Comparison of ENCODE assay signal across 14 mouse cellular contexts in the genomic region with DNA sequence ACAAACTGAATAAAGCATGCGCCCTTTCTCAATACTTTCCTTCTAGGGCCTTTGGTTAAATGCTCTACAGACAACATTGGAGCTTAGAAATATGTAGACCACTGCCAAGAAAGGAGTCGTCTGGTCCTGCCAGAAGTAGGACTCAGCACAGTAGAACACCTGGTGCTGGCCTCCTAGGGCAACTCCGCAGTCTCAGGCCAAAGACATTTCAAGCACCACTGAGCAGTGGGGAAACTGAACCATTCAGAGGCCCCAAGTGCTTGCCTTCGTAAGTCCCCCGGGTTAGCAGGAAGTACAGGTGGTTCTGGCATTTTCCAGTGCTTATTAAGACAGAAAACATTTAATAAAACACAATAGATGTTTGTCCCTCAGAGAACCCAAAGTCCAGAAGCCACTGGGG. TPM values are rescaled to one million over a fixed set of nuclear protein-coding genes. Genes with fewer than 3 reads are reported as not detected.
A peak's percentile ranks its signal among the peaks of the same experiment; 100 is the strongest.
DNase-seq lines count a peak whose midpoint lies in the region; ATAC-seq and TF ChIP-seq lines count a peak whose summit lies in the region.
"Had no signal": no experiment of that assay in that cellular context is flagged by ENCODE, and none has a peak within 500 bp of the region (broad histone marks: within the 10 kb centered on the region; RNA-seq: fewer than 3 reads in every experiment).

No protein-coding gene starts in this region.

- no peak for TF ChIP-seq CTCF in midbrain, postnatal 0 days (IDR thresholded peaks at IDR 0.05)

- H3K4me3 ChIP-seq in kidney, embryonic 16.5 days (ENCODE audit: low read length) = no peak overlapping the region
- H3K4me3 ChIP-seq in midbrain, embryonic 13.5 days (replicated peaks) = no peak overlapping the region
- no peak overlapping the region for H3K4me3 ChIP-seq in midbrain, postnatal 0 days (ENCODE audit: low read depth, low read length)
- H3K4me3 ChIP-seq in intestine, embryonic 16.5 days (ENCODE audit: low read length) = no peak overlapping the region
- H3K4me3 ChIP-seq in stomach, embryonic 16.5 days (replicated peaks; ENCODE audit: low read length) = no peak overlapping the region
- H3K4me3 ChIP-seq: embryonic facial prominence, embryonic 12.5 days; heart, adult 2 months; midbrain, embryonic 12.5 days; neural tube, embryonic 12.5 days had no signal

- DNase-seq in kidney, adult 11 months = no peak
- DNase-seq in midbrain, postnatal 0 days (ENCODE audit: low spot score) = no peak
- no peak for DNase-seq in embryo, embryonic 9.5 days (ENCODE audit: extremely low spot score)

- peak; percentile 39; the same call in 1 of the 2 replicates for ATAC-seq in kidney, embryonic 16.5 days (ENCODE audit: low FRiP score, low TSS enrichment)
- 0 out of 2 replicates have a peak, but pooled peaks have one; percentile 29 for ATAC-seq in midbrain, embryonic 13.5 days
- no peak for ATAC-seq in midbrain, postnatal 0 days (ENCODE audit: low FRiP score)
- ATAC-seq in intestine, embryonic 16.5 days = peak; percentile 49
- peak; percentile 61; the same call in 1 of the 2 replicates for ATAC-seq in stomach, embryonic 16.5 days (ENCODE audit: insufficient read depth, low FRiP score)
- ATAC-seq in megakaryocyte progenitor cell, adult 5-6 weeks (replicated peaks; ENCODE audit: poor library complexity) = no peak

- no peaks in the 10 kb centered on the region for H3K9me3 ChIP-seq in kidney, embryonic 16.5 days (ENCODE audit: low read length)
- no peaks in the 10 kb centered on the region for H3K9me3 ChIP-seq in midbrain, embryonic 13.5 days
- no peaks in the 10 kb centered on the region for H3K9me3 ChIP-seq in midbrain, postnatal 0 days (ENCODE audit: low read length)
- H3K9me3 ChIP-seq in intestine, embryonic 16.5 days (ENCODE audit: control insufficient read depth, low read length) = no peaks in the 10 kb centered on the region
- H3K9me3 ChIP-seq in stomach, embryonic 16.5 days (replicated peaks; ENCODE audit: control insufficient read depth, low read length) = no peaks in the 10 kb centered on the region
- H3K9me3 ChIP-seq: embryonic facial prominence, embryonic 12.5 days; midbrain, embryonic 12.5 days; neural tube, embryonic 12.5 days had no signal

- 0 out of 2 replicates have a peak overlapping the region, but pooled peaks have one; percentile 29 for H3K27ac ChIP-seq in kidney, embryonic 16.5 days (ENCODE audit: low read length)
- no peak overlapping the region for H3K27ac ChIP-seq in midbrain, embryonic 13.5 days
- H3K27ac ChIP-seq in midbrain, postnatal 0 days (ENCODE audit: low read depth, low read length) = no peak overlapping the region
- 0 out of 2 replicates have a peak overlapping the region, but pooled peaks have one; percentile 7 for H3K27ac ChIP-seq in intestine, embryonic 16.5 days (ENCODE audit: low read length)
- peak overlapping the region; percentile 19; the same call in 1 of the 2 replicates for H3K27ac ChIP-seq in stomach, embryonic 16.5 days (ENCODE audit: low read length)
- H3K27ac ChIP-seq: embryonic facial prominence, embryonic 12.5 days; heart, adult 2 months; hindbrain, embryonic 14.5 days; midbrain, embryonic 12.5 days; neural tube, embryonic 12.5 days had no signal

- H3K4me1 ChIP-seq in kidney, embryonic 16.5 days (ENCODE audit: insufficient read depth, low read length) = peaks cover 13% of the 10 kb centered on the region
- no peaks in the 10 kb centered on the region for H3K4me1 ChIP-seq in midbrain, embryonic 13.5 days (replicated peaks)
- no peaks in the 10 kb centered on the region for H3K4me1 ChIP-seq in midbrain, postnatal 0 days (ENCODE audit: insufficient read depth, low read length)
- no peaks in the 10 kb centered on the region for H3K4me1 ChIP-seq in intestine, embryonic 16.5 days (ENCODE audit: control insufficient read depth, insufficient read depth, low read length)
- no peaks in the 10 kb centered on the region for H3K4me1 ChIP-seq in stomach, embryonic 16.5 days (ENCODE audit: control insufficient read depth, insufficient read depth, low read length)
- H3K4me1 ChIP-seq: embryonic facial prominence, embryonic 12.5 days; midbrain, embryonic 12.5 days; neural tube, embryonic 12.5 days had no signal

- H3K27me3 ChIP-seq in kidney, embryonic 16.5 days (ENCODE audit: insufficient read depth, low read length) = no peaks in the 10 kb centered on the region
- H3K27me3 ChIP-seq in midbrain, embryonic 13.5 days = no peaks in the 10 kb centered on the region
- no peaks in the 10 kb centered on the region for H3K27me3 ChIP-seq in midbrain, postnatal 0 days (ENCODE audit: insufficient read depth, low read length)
- no peaks in the 10 kb centered on the region for H3K27me3 ChIP-seq in intestine, embryonic 16.5 days (replicated peaks; ENCODE audit: control insufficient read depth, insufficient read depth, low read length)
- no peaks in the 10 kb centered on the region for H3K27me3 ChIP-seq in stomach, embryonic 16.5 days (ENCODE audit: control insufficient read depth, insufficient read depth, low read length)
- H3K27me3 ChIP-seq: embryonic facial prominence, embryonic 12.5 days; neural tube, embryonic 12.5 days had no signal

- no peak overlapping the region for H3K9ac ChIP-seq in kidney, embryonic 16.5 days (replicated peaks; ENCODE audit: low read length)
- no peak overlapping the region for H3K9ac ChIP-seq in midbrain, embryonic 13.5 days (replicated peaks)
- no peak overlapping the region for H3K9ac ChIP-seq in midbrain, postnatal 0 days (replicated peaks; ENCODE audit: low read length, poor library complexity, severe bottlenecking)
- H3K9ac ChIP-seq in intestine, embryonic 16.5 days (ENCODE audit: low read depth, low read length) = no peak overlapping the region
- no peak overlapping the region for H3K9ac ChIP-seq in stomach, embryonic 16.5 days (ENCODE audit: low read length)
- H3K9ac ChIP-seq: embryonic facial prominence, embryonic 12.5 days; forebrain, postnatal 0 days; hindbrain, embryonic 14.5 days; midbrain, embryonic 12.5 days; neural tube, embryonic 12.5 days had no signal

- H3K4me2 ChIP-seq in kidney, embryonic 16.5 days (replicated peaks; ENCODE audit: low read depth, low read length) = no peak overlapping the region
- H3K4me2 ChIP-seq in midbrain, embryonic 13.5 days (replicated peaks) = no peak overlapping the region
- H3K4me2 ChIP-seq in midbrain, postnatal 0 days (ENCODE audit: low read depth, low read length, poor library complexity, severe bottlenecking) = no peak overlapping the region
- H3K4me2 ChIP-seq in intestine, embryonic 16.5 days (ENCODE audit: low read depth, low read length) = no peak overlapping the region
- no peak overlapping the region for H3K4me2 ChIP-seq in stomach, embryonic 16.5 days (ENCODE audit: low read depth, low read length)
- H3K4me2 ChIP-seq: embryonic facial prominence, embryonic 12.5 days; hindbrain, embryonic 14.5 days; midbrain, embryonic 12.5 days; neural tube, embryonic 12.5 days had no signal

- WGBS in kidney, embryonic 16.5 days = 54% methylated on average over 5 of the region's 5 CpGs
- 90% methylated on average over 5 of the region's 5 CpGs for WGBS in midbrain, embryonic 13.5 days
- WGBS in midbrain, postnatal 0 days = 88% methylated on average over 5 of the region's 5 CpGs
- 74% methylated on average over 5 of the region's 5 CpGs for WGBS in intestine, embryonic 16.5 days
- 75% methylated on average over 5 of the region's 5 CpGs for WGBS in stomach, embryonic 16.5 days

- H3K36me3 ChIP-seq in kidney, embryonic 16.5 days (ENCODE audit: insufficient read depth, low read length) = no peaks in the 10 kb centered on the region
- no peaks in the 10 kb centered on the region for H3K36me3 ChIP-seq in midbrain, embryonic 13.5 days
- no peaks in the 10 kb centered on the region for H3K36me3 ChIP-seq in midbrain, postnatal 0 days (ENCODE audit: insufficient read depth, low read length)
- no peaks in the 10 kb centered on the region for H3K36me3 ChIP-seq in intestine, embryonic 16.5 days (ENCODE audit: control insufficient read depth, insufficient read depth, low read length)
- no peaks in the 10 kb centered on the region for H3K36me3 ChIP-seq in stomach, embryonic 16.5 days (ENCODE audit: control insufficient read depth, insufficient read depth, low read length)
- H3K36me3 ChIP-seq: embryonic facial prominence, embryonic 12.5 days; midbrain, embryonic 12.5 days; neural tube, embryonic 12.5 days had no signal

RNA-seq across cellular contexts. Expression of gene Pole4, which starts 9.7 kb away (rescaled TPM):
- polyA plus RNA-seq in kidney, embryonic 16.5 days (2015; fragmentation: Nextera tagmentation; extraction: Ambion mirVana) = 103 TPM in 2 replicates
- 84.0 and 87.2 TPM in 2 replicates for polyA plus RNA-seq in midbrain, embryonic 13.5 days (2015; fragmentation: Nextera tagmentation; extraction: Ambion mirVana)
- 68.2 and 90.0 TPM in 2 replicates for total RNA-seq in midbrain, postnatal 0 days (2014; rRNA removed)
- polyA plus RNA-seq in midbrain, postnatal 0 days (2015; fragmentation: Nextera tagmentation; extraction: Ambion mirVana) = 134 and 145 TPM in 2 replicates
- polyA plus RNA-seq in intestine, embryonic 16.5 days (2015; fragmentation: Nextera tagmentation; extraction: Ambion mirVana) = 80.1 and 82.6 TPM in 2 replicates
- polyA plus RNA-seq in stomach, embryonic 16.5 days (2015; fragmentation: Nextera tagmentation; extraction: Ambion mirVana) = 79.8 and 94.1 TPM in 2 replicates
- 87.5 and 108 TPM in 2 replicates for total RNA-seq in megakaryocyte progenitor cell, adult 5-6 weeks (2015)
- total RNA-seq in megakaryocyte progenitor cell, adult 5-6 weeks (2017) = 42.6 and 48.6 TPM in 2 replicates

RNA-seq across cellular contexts. Expression of gene Hk2, which starts 59.4 kb away (rescaled TPM):
- polyA plus RNA-seq in kidney, embryonic 16.5 days (2015; fragmentation: Nextera tagmentation; extraction: Ambion mirVana) = 16.2 and 16.3 TPM in 2 replicates
- 6.1 and 6.6 TPM in 2 replicates for polyA plus RNA-seq in midbrain, embryonic 13.5 days (2015; fragmentation: Nextera tagmentation; extraction: Ambion mirVana)
- total RNA-seq in midbrain, postnatal 0 days (2014; rRNA removed) = 1.6 and 3.9 TPM in 2 replicates
- polyA plus RNA-seq in midbrain, postnatal 0 days (2015; fragmentation: Nextera tagmentation; extraction: Ambion mirVana) = 2.0 and 2.2 TPM in 2 replicates
- polyA plus RNA-seq in intestine, embryonic 16.5 days (2015; fragmentation: Nextera tagmentation; extraction: Ambion mirVana) = 14.7 and 18.0 TPM in 2 replicates
- polyA plus RNA-seq in stomach, embryonic 16.5 days (2015; fragmentation: Nextera tagmentation; extraction: Ambion mirVana) = 24.2 and 31.3 TPM in 2 replicates
- total RNA-seq in megakaryocyte progenitor cell, adult 5-6 weeks (2015) = 40.9 and 44.3 TPM in 2 replicates
- total RNA-seq in megakaryocyte progenitor cell, adult 5-6 weeks (2017) = 39.7 and 54.4 TPM in 2 replicates

Comparison
In these comparisons a context has a peak if more than half of its experiments do, and no peak if none do; other contexts are left out.
1. ATAC-seq: peak in kidney, embryonic 16.5 days (single experiment), midbrain, embryonic 13.5 days (single experiment), intestine, embryonic 16.5 days (single experiment) and stomach, embryonic 16.5 days (single experiment); none in midbrain, postnatal 0 days (single experiment) and megakaryocyte progenitor cell, adult 5-6 weeks (single experiment).
2. H3K27ac ChIP-seq: peak in kidney, embryonic 16.5 days (single experiment), intestine, embryonic 16.5 days (single experiment) and stomach, embryonic 16.5 days (single experiment); none in midbrain, embryonic 13.5 days (single experiment) and midbrain, postnatal 0 days (single experiment).